Mouse (Mus musculus): Measurements from ENCODE around the gene Pdia3. TPM values are rescaled to one million over a fixed set of nuclear protein-coding genes. Genes with fewer than 3 reads are reported as not detected.
"Not testable (repeated sequence)": the region's sequence is repeated elsewhere in the genome, so short reads cannot be mapped to it uniquely, and the experiment has no call there.

Gene Pdia3
- total and polyA plus RNA-seq, 3 experiments = 96.6 to 148 (median 145) TPM

- TF ChIP-seq POLR2A (IDR thresholded peaks at IDR 0.05; ENCODE audit: insufficient read depth, low read depth, low read length) = no peak
- TF ChIP-seq CTCF (IDR thresholded peaks at IDR 0.05) = no peak
- TF ChIP-seq EP300 (IDR thresholded peaks at IDR 0.05; ENCODE audit: insufficient read depth, low read depth, low read length) = no peak
These were observed 60.6 kb downstream of the Pdia3 start for GRCm38 (mm10) chr2:121474180-121474535.

GRCm38 (mm10) chr2:121475306-121475705, 61.7 kb downstream of the Pdia3 start:
- 93% methylated on average over 2 of the region's 2 CpGs for WGBS
- H3K9ac ChIP-seq (ENCODE audit: low read depth, low read length); H3K36me3 ChIP-seq (ENCODE audit: control insufficient read depth, insufficient read depth, low read length); intact Hi-C loops (cut with DNase I); H3K4me3 ChIP-seq; H3K27ac ChIP-seq; H3K4me1 ChIP-seq (ENCODE audit: control insufficient read depth, insufficient read depth, low read length); H3K79me2 ChIP-seq (replicated peaks; ENCODE audit: control insufficient read depth, insufficient read depth, low read length); H3K27me3 ChIP-seq (ENCODE audit: control insufficient read depth, insufficient read depth, low read length); DNase-seq: not testable (repeated sequence)

More at GRCm38 (mm10) chr2:121474180-121474535, 60.6 kb downstream of the Pdia3 start:
- 24% methylated on average over 8 of the region's 8 CpGs for WGBS
- peaks cover 3% of the 10 kb centered on the region; the same call in 1 of the 2 replicates for H3K36me3 ChIP-seq (ENCODE audit: control insufficient read depth, insufficient read depth, low read length)
- peak overlapping the region; percentile 68 for H3K27ac ChIP-seq
- H3K79me2 ChIP-seq (replicated peaks; ENCODE audit: control insufficient read depth, insufficient read depth, low read length) = no peaks in the 10 kb centered on the region; the same call in 1 of the 2 replicates
- H3K4me1 ChIP-seq (ENCODE audit: control insufficient read depth, insufficient read depth, low read length) = no peaks in the 10 kb centered on the region
- peak in 1 of 2 experiments; percentile 20 for DNase-seq
- peak overlapping the region; percentile 67 for H3K4me3 ChIP-seq
- intact Hi-C loops (cut with DNase I) = loop anchor here (1.0 kb wide), 1 partner anchor 33 kb away; no protein-coding TSS in a partner anchor
- peak overlapping the region; percentile 44; the same call in 1 of the 2 replicates for H3K9ac ChIP-seq (ENCODE audit: low read depth, low read length)
- no peaks in the 10 kb centered on the region for H3K27me3 ChIP-seq (ENCODE audit: control insufficient read depth, insufficient read depth, low read length)

GRCm38 (mm10) chr2:121477491-121478266, 64.1 kb downstream of the Pdia3 start:
- no peaks in the 10 kb centered on the region for H3K27me3 ChIP-seq (ENCODE audit: control insufficient read depth, insufficient read depth, low read length)
- WGBS = 89% methylated on average over 3 of the region's 3 CpGs
- H3K4me3 ChIP-seq = no peak overlapping the region
- no peak for DNase-seq
- TF ChIP-seq EP300 (IDR thresholded peaks at IDR 0.05; ENCODE audit: insufficient read depth, low read depth, low read length) = no peak
- TF ChIP-seq POLR2A (IDR thresholded peaks at IDR 0.05; ENCODE audit: insufficient read depth, low read depth, low read length) = no peak
- no peak for TF ChIP-seq CTCF (IDR thresholded peaks at IDR 0.05)
- H3K4me1 ChIP-seq (ENCODE audit: control insufficient read depth, insufficient read depth, low read length) = no peaks in the 10 kb centered on the region
- intact Hi-C loops (cut with DNase I) = loop anchor here (2.0 kb wide), 1 partner anchor 31 kb away; no protein-coding TSS in a partner anchor
- no peak overlapping the region for H3K27ac ChIP-seq
- H3K36me3 ChIP-seq (ENCODE audit: control insufficient read depth, insufficient read depth, low read length) = no peaks in the 10 kb centered on the region
- H3K9ac ChIP-seq (ENCODE audit: low read depth, low read length) = no peak overlapping the region
- H3K79me2 ChIP-seq (replicated peaks; ENCODE audit: control insufficient read depth, insufficient read depth, low read length) = no peaks in the 10 kb centered on the region

- no peaks in the 10 kb centered on the region for H3K79me2 ChIP-seq (replicated peaks; ENCODE audit: control insufficient read depth, insufficient read depth, low read length)
- no peaks in the 10 kb centered on the region for H3K4me1 ChIP-seq (ENCODE audit: control insufficient read depth, insufficient read depth, low read length)
- WGBS = 63% methylated on average over 3 of the region's 3 CpGs
These were observed 66.9 kb downstream of the Pdia3 start for GRCm38 (mm10) chr2:121480498-121480897.

GRCm38 (mm10) chr2:121480916-121481315, 67.3 kb downstream of the Pdia3 start:
- H3K27ac ChIP-seq; H3K79me2 ChIP-seq (replicated peaks; ENCODE audit: control insufficient read depth, insufficient read depth, low read length); H3K9ac ChIP-seq (ENCODE audit: low read depth, low read length); H3K4me1 ChIP-seq (ENCODE audit: control insufficient read depth, insufficient read depth, low read length); intact Hi-C loops (cut with DNase I); DNase-seq; H3K4me3 ChIP-seq; H3K27me3 ChIP-seq (ENCODE audit: control insufficient read depth, insufficient read depth, low read length); H3K36me3 ChIP-seq (ENCODE audit: control insufficient read depth, insufficient read depth, low read length): not testable (repeated sequence)
- whole genome bisulfite sequencing = 78% methylated on average over 13 of the region's 13 CpGs

More at GRCm38 (mm10) chr2:121480498-121480897, 66.9 kb downstream of the Pdia3 start:
- DNase-seq = peak in 1 of 2 experiments; percentile 23
- Histone ChIP-seq H3K27me3 (ENCODE audit: control insufficient read depth, insufficient read depth, low read length) (no peaks in the 10 kb centered on the region), H3K9ac (ENCODE audit: low read depth, low read length) (no peak overlapping the region), H3K4me3 (no peak overlapping the region), H3K27ac (no peak overlapping the region), H3K36me3 (ENCODE audit: control insufficient read depth, insufficient read depth, low read length) (no peaks in the 10 kb centered on the region)
- TF ChIP-seq CTCF (IDR thresholded peaks at IDR 0.05) = peak; percentile 77
- no peak for TF ChIP-seq EP300 (IDR thresholded peaks at IDR 0.05; ENCODE audit: insufficient read depth, low read depth, low read length)
- intact Hi-C loops (cut with DNase I) = no loop called here

- no peak overlapping the region for H3K4me3 ChIP-seq
- TF ChIP-seq EP300 (IDR thresholded peaks at IDR 0.05; ENCODE audit: insufficient read depth, low read depth, low read length) (no peak), CTCF (IDR thresholded peaks at IDR 0.05) (no peak), POLR2A (IDR thresholded peaks at IDR 0.05; ENCODE audit: insufficient read depth, low read depth, low read length) (no peak)
- no peaks in the 10 kb centered on the region for H3K36me3 ChIP-seq (ENCODE audit: control insufficient read depth, insufficient read depth, low read length)
- H3K9ac ChIP-seq (ENCODE audit: low read depth, low read length) = no peak overlapping the region
- no peak overlapping the region for H3K27ac ChIP-seq
- 84% methylated on average over 8 of the region's 8 CpGs for WGBS
- DNase-seq = no peak
- no peaks in the 10 kb centered on the region for H3K79me2 ChIP-seq (replicated peaks; ENCODE audit: control insufficient read depth, insufficient read depth, low read length)
- H3K27me3 ChIP-seq (ENCODE audit: control insufficient read depth, insufficient read depth, low read length) = no peaks in the 10 kb centered on the region
- no peaks in the 10 kb centered on the region for H3K4me1 ChIP-seq (ENCODE audit: control insufficient read depth, insufficient read depth, low read length)
- intact Hi-C loops (cut with DNase I) = no loop called here
These were observed 70.0 kb downstream of the Pdia3 start for GRCm38 (mm10) chr2:121483576-121483975.

GRCm38 (mm10) chr2:121484403-121484802, 70.8 kb downstream of the Pdia3 start:
- 73% methylated on average over 2 of the region's 2 CpGs for WGBS
- H3K4me1 ChIP-seq (ENCODE audit: control insufficient read depth, insufficient read depth, low read length); DNase-seq; H3K79me2 ChIP-seq (replicated peaks; ENCODE audit: control insufficient read depth, insufficient read depth, low read length); H3K4me3 ChIP-seq; H3K27ac ChIP-seq; H3K27me3 ChIP-seq (ENCODE audit: control insufficient read depth, insufficient read depth, low read length); H3K36me3 ChIP-seq (ENCODE audit: control insufficient read depth, insufficient read depth, low read length); intact Hi-C loops (cut with DNase I); H3K9ac ChIP-seq (ENCODE audit: low read depth, low read length): not testable (repeated sequence)
